Mouse (Mus musculus): ENCODE results near the gene Cachd1.

GRCm38 (mm10) chr4:101008362-101008769, 231.9 kb downstream of the Cachd1 start:
- no peak for TF ChIP-seq EP300 (optimal IDR thresholded peaks at IDR 0.05)
- TF ChIP-seq CTCF (IDR thresholded peaks at IDR 0.05; ENCODE audit: low read depth), result no peak

All from stomach, postnatal 0 days (tissue).